Mouse (Mus musculus): ENCODE data around the gene Plac1. TPM values are rescaled to one million over a fixed set of nuclear protein-coding genes. Genes with fewer than 3 reads are reported as not detected.

Plac1 gene
- polyA plus RNA-seq, 1 experiment from 2014 or later = 9.8 TPM

DNA sequence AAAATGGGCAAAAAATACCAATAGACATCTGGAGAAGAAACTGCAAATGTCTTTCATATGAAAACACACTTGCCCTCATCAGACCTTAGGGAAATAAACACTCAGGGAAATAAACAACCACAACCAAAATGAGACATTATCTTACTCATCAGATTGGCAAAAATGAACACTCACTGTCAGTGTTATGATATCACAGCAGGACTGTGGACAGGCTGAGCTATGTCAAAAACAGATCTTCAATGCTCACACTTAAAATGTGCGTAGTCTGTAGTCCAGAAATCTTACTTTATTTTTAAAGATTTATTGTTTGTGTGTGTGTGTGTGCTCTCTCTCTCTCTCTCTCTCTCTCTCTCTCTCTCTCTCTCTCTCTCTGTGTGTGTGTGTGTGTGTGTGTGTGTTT, 51.2 kb downstream of the Plac1 start:
- Histone ChIP-seq H3K9ac (ENCODE audit: low read length) (no peak overlapping the region), H3K27ac (replicated peaks; ENCODE audit: low read depth, low read length) (no peak overlapping the region), H3K4me1 (ENCODE audit: control insufficient read depth, insufficient read depth, low read length) (no peaks in the 10 kb centered on the region), H3K4me2 (ENCODE audit: low read depth, severe bottlenecking) (no peak overlapping the region), H3K27me3 (ENCODE audit: control insufficient read depth, insufficient read depth, low read length) (no peaks in the 10 kb centered on the region), H3K36me3 (ENCODE audit: control insufficient read depth, insufficient read depth, low read length) (no peaks in the 10 kb centered on the region), H3K9me3 (ENCODE audit: control insufficient read depth, low read length) (no peaks in the 10 kb centered on the region), H3K4me3 (ENCODE audit: low read depth, low read length) (no peak overlapping the region)
- DNase-seq (ENCODE audit: low spot score) (no peak), ATAC-seq (ENCODE audit: insufficient number of reproducible peaks, low FRiP score, low TSS enrichment, low read depth) (no peak)
- WGBS = 96% methylated on average over 1 of the region's 1 CpGs

DNA sequence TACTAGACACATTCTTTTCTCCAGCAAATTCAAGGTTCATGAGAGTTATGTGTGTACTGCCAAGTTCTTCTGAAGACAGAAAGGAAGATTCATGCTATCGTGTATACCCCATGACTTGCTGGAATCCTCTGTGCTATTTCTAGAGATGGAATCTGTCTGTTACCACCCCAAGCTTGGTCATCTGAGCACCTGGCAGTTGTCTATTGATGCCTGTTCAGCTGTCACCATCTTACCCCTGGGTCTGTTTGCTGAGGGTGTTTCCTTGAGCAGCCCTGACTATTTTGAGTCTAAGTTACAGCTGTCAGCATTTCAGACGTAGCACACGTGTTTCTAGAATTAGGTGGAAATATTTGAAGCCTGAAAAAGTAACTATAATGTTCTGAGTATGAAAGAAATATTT, 60.1 kb downstream of the Plac1 start:
- WGBS = 86% methylated on average over 3 of the region's 3 CpGs
- no peak for ATAC-seq (ENCODE audit: insufficient number of reproducible peaks, low FRiP score, low TSS enrichment, low read depth)

DNA sequence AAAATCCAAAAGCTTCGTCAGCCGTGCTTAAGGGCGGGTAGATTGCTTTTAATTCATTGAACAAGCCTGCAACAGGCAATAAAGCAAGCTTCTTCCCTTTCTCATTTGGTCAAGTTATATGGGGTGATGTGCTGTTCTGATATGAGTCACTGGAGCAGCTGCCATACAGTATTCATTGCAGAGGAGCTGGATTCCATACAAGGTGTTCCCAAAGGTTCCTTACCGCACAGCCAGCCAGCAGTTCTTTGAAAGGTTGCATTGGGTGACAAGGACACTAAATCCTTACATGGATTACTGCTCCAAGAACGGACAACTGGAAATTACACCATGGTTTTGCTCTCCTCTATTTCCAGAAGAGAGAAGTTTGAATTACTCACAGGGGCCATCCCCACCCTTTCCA, 63.6 kb downstream of the Plac1 start:
- H3K4me2 ChIP-seq (ENCODE audit: low read depth, severe bottlenecking) = no peak overlapping the region
- WGBS = 97% methylated on average over 5 of the region's 5 CpGs
- H3K27me3 ChIP-seq (ENCODE audit: control insufficient read depth, insufficient read depth, low read length) = no peaks in the 10 kb centered on the region
- ATAC-seq (ENCODE audit: insufficient number of reproducible peaks, low FRiP score, low TSS enrichment, low read depth) (no peak), DNase-seq (ENCODE audit: low spot score) (no peak)
- no peaks in the 10 kb centered on the region for H3K9me3 ChIP-seq (ENCODE audit: control insufficient read depth, low read length)
- no peaks in the 10 kb centered on the region for H3K4me1 ChIP-seq (ENCODE audit: control insufficient read depth, insufficient read depth, low read length)
- H3K27ac ChIP-seq (replicated peaks; ENCODE audit: low read depth, low read length) = no peak overlapping the region
- H3K4me3 ChIP-seq (ENCODE audit: low read depth, low read length) = no peak overlapping the region
- no peak overlapping the region for H3K9ac ChIP-seq (ENCODE audit: low read length)
- H3K36me3 ChIP-seq (ENCODE audit: control insufficient read depth, insufficient read depth, low read length) = no peaks in the 10 kb centered on the region

More for the DNA sequence above, 60.1 kb downstream of the Plac1 start:
- DNase-seq (ENCODE audit: low spot score) = no peak
- Histone ChIP-seq H3K27me3 (ENCODE audit: control insufficient read depth, insufficient read depth, low read length) (no peaks in the 10 kb centered on the region), H3K27ac (replicated peaks; ENCODE audit: low read depth, low read length) (no peak overlapping the region), H3K9me3 (ENCODE audit: control insufficient read depth, low read length) (no peaks in the 10 kb centered on the region), H3K4me1 (ENCODE audit: control insufficient read depth, insufficient read depth, low read length) (no peaks in the 10 kb centered on the region), H3K4me2 (ENCODE audit: low read depth, severe bottlenecking) (no peak overlapping the region), H3K4me3 (ENCODE audit: low read depth, low read length) (no peak overlapping the region), H3K9ac (ENCODE audit: low read length) (no peak overlapping the region), H3K36me3 (ENCODE audit: control insufficient read depth, insufficient read depth, low read length) (no peaks in the 10 kb centered on the region)

DNA sequence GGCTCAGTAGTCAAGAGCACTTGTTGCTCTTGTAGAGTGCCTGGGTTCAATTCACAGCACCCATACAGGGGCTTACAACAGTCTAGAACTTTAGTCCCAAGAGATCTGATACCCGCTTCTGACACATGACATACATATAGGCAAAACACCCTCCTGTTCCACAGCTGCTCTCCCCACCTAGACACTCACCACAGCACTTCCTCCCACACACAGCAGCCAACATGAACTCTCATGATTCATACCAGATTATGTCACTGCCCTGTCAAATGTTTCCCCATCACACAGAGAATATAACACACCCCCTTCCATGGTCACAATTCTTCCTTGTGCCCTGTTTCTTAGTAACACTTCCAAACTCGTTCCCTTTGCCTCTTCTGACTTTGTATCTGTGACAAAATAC, 71.3 kb downstream of the Plac1 start:
- no peak overlapping the region for H3K27ac ChIP-seq (replicated peaks; ENCODE audit: low read depth, low read length)
- DNase-seq (ENCODE audit: low spot score) = no peak
- 72% methylated on average over 2 of the region's 2 CpGs for WGBS
- no peaks in the 10 kb centered on the region for H3K36me3 ChIP-seq (ENCODE audit: control insufficient read depth, insufficient read depth, low read length)
- no peak overlapping the region for H3K4me2 ChIP-seq (ENCODE audit: low read depth, severe bottlenecking)
- H3K4me1 ChIP-seq (ENCODE audit: control insufficient read depth, insufficient read depth, low read length) = no peaks in the 10 kb centered on the region
- H3K9ac ChIP-seq (ENCODE audit: low read length) = no peak overlapping the region
- H3K4me3 ChIP-seq (ENCODE audit: low read depth, low read length) = no peak overlapping the region
- ATAC-seq (ENCODE audit: insufficient number of reproducible peaks, low FRiP score, low TSS enrichment, low read depth) = no peak
- no peaks in the 10 kb centered on the region for H3K9me3 ChIP-seq (ENCODE audit: control insufficient read depth, low read length)
- H3K27me3 ChIP-seq (ENCODE audit: control insufficient read depth, insufficient read depth, low read length) = no peaks in the 10 kb centered on the region

DNA sequence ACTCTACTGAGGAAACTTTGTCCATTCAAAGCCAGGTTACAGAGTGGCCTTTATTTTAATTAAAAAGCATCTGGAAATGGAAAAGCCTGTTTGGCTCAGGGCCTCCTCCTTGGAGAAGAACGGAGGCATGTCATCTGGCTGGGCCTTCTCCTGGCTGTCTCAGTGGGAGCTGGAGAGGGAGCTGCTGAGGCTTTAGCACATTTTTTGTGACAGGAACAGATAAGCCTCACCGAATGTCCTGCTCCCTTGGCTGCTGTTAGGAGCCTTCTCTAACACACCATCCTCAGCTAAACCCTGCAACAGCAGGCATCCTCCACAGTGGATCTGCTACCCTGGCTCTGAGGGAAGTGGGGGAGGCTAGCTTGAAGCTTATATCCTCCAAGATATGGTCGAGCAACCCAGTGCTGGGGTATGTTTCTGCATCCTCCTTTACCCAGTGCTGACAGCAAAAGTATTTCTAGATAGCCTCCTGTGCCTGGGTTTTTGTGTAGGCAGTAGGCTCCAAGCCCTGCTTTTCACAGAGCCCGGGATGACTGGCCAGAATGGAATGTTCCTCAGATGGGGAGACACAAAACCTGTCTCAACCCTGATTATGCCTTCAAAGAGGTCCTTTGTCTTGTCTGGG, 72.9 kb downstream of the Plac1 start:
- H3K27ac ChIP-seq (replicated peaks; ENCODE audit: low read depth, low read length) = peak overlapping the region; percentile 59
- DNase-seq (ENCODE audit: low spot score) = peak; percentile 21
- H3K4me2 ChIP-seq (ENCODE audit: low read depth, severe bottlenecking) = no peak overlapping the region
- H3K4me3 ChIP-seq (ENCODE audit: low read depth, low read length) = no peak overlapping the region
- H3K4me1 ChIP-seq (ENCODE audit: control insufficient read depth, insufficient read depth, low read length) = no peaks in the 10 kb centered on the region
- H3K36me3 ChIP-seq (ENCODE audit: control insufficient read depth, insufficient read depth, low read length) = no peaks in the 10 kb centered on the region
- ATAC-seq (ENCODE audit: insufficient number of reproducible peaks, low FRiP score, low TSS enrichment, low read depth) = no peak
- H3K27me3 ChIP-seq (ENCODE audit: control insufficient read depth, insufficient read depth, low read length) = no peaks in the 10 kb centered on the region
- H3K9me3 ChIP-seq (ENCODE audit: control insufficient read depth, low read length) = no peaks in the 10 kb centered on the region
- 62% methylated on average over 4 of the region's 4 CpGs for WGBS
- no peak overlapping the region for H3K9ac ChIP-seq (ENCODE audit: low read length)

DNA sequence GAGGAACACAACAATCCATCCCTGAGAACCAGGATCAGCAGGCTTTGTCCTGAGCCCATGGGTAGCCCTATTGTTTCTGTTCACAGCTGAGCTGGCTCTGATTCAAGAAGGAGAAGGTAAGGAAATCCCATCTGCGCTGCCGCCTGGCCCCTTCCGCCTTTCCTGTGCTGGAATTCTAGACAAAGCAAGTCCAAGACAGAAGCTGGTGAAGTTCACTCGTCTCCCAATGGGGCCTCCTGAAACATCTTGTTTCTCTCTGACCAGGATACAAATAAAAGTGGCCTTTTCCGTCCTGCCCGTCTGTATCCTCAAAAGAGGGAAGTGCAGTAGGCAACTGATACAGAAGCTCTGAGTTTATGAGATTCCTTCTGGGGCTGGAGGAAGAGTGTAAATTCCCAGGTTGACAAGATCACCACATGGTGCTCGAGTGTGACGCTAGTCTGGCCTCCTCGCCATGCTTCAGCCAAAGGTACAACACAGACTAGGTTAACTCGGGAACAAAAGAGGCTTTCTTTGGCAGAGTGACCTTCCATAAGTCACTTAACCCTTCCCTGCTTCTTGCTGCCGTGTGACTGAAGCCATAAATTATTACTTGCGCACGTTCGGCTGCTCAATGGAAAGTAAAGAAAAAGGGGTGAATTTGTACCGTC, 73.5 kb downstream of the Plac1 start:
- Histone ChIP-seq H3K4me1 (ENCODE audit: control insufficient read depth, insufficient read depth, low read length) (peaks cover 5% of the 10 kb centered on the region; the same call in 1 of the 2 replicates), H3K9me3 (ENCODE audit: control insufficient read depth, low read length) (no peaks in the 10 kb centered on the region), H3K4me2 (ENCODE audit: low read depth, severe bottlenecking) (no peak overlapping the region), H3K9ac (ENCODE audit: low read length) (no peak overlapping the region), H3K4me3 (ENCODE audit: low read depth, low read length) (no peak overlapping the region), H3K36me3 (ENCODE audit: control insufficient read depth, insufficient read depth, low read length) (no peaks in the 10 kb centered on the region), H3K27ac (replicated peaks; ENCODE audit: low read depth, low read length) (peak overlapping the region; percentile 24), H3K27me3 (ENCODE audit: control insufficient read depth, insufficient read depth, low read length) (no peaks in the 10 kb centered on the region)
- no peak for ATAC-seq (ENCODE audit: insufficient number of reproducible peaks, low FRiP score, low TSS enrichment, low read depth)
- WGBS = 53% methylated on average over 15 of the region's 15 CpGs
- DNase-seq (ENCODE audit: low spot score) = peak; percentile 29

DNA sequence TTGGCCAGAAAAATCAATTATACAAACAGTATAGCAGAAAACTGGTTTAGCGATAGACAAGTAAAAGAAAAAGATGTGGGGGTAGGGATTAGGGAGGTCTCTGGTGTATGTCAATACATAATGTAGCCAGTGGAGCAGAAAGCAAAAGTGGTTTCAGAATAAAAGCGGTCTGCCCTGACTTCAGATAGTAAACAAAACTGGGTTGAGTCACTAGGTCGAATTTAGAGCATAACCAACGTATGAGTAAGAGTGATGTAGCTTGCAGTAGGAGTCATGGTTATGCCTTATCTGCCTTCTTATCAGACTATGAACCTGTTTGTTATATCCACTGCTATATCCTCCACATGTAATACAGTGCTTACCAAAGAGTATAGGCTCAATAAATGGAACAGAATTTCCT, 77.3 kb downstream of the Plac1 start:
- no peak overlapping the region for H3K4me2 ChIP-seq (ENCODE audit: low read depth, severe bottlenecking)
- H3K27me3 ChIP-seq (ENCODE audit: control insufficient read depth, insufficient read depth, low read length) = no peaks in the 10 kb centered on the region
- H3K9ac ChIP-seq (ENCODE audit: low read length) = no peak overlapping the region
- DNase-seq (ENCODE audit: low spot score) (no peak), ATAC-seq (ENCODE audit: insufficient number of reproducible peaks, low FRiP score, low TSS enrichment, low read depth) (no peak)
- H3K4me3 ChIP-seq (ENCODE audit: low read depth, low read length) = no peak overlapping the region
- no peak overlapping the region for H3K27ac ChIP-seq (replicated peaks; ENCODE audit: low read depth, low read length)
- H3K36me3 ChIP-seq (ENCODE audit: control insufficient read depth, insufficient read depth, low read length) = no peaks in the 10 kb centered on the region
- 69% methylated on average over 4 of the region's 4 CpGs for WGBS
- H3K9me3 ChIP-seq (ENCODE audit: control insufficient read depth, low read length) = no peaks in the 10 kb centered on the region
- H3K4me1 ChIP-seq (ENCODE audit: control insufficient read depth, insufficient read depth, low read length) = peaks cover 5% of the 10 kb centered on the region; the same call in 1 of the 2 replicates

DNA sequence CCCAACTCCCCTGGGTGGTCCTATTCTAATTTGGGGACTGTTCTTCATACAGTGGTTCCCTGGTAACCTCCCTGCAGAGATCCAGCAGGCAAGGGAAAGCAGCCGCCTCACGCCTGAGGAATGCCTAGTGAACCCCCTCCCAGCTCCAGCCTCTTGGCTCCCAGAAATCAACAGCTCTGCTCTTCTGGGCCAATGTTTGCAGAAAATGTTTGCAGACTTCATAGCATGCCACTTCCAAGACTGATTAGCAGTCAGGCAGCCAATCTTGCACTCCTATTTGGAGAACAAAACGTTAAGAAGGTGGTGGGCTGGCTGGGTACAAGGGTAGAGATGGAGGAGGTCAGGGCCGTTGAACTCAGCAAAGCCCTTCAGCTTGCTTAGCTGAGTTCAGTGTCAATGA, 78.3 kb downstream of the Plac1 start:
- Histone ChIP-seq H3K4me3 (ENCODE audit: low read depth, low read length) (no peak overlapping the region), H3K36me3 (ENCODE audit: control insufficient read depth, insufficient read depth, low read length) (no peaks in the 10 kb centered on the region), H3K9me3 (ENCODE audit: control insufficient read depth, low read length) (no peaks in the 10 kb centered on the region), H3K4me1 (ENCODE audit: control insufficient read depth, insufficient read depth, low read length) (peaks cover 5% of the 10 kb centered on the region; the same call in 1 of the 2 replicates), H3K4me2 (ENCODE audit: low read depth, severe bottlenecking) (no peak overlapping the region), H3K27me3 (ENCODE audit: control insufficient read depth, insufficient read depth, low read length) (no peaks in the 10 kb centered on the region), H3K27ac (replicated peaks; ENCODE audit: low read depth, low read length) (peak overlapping the region; percentile 42), H3K9ac (ENCODE audit: low read length) (no peak overlapping the region)
- ATAC-seq (ENCODE audit: insufficient number of reproducible peaks, low FRiP score, low TSS enrichment, low read depth) (no peak), DNase-seq (ENCODE audit: low spot score) (peak; percentile 27)
- WGBS = 36% methylated on average over 4 of the region's 4 CpGs

All from limb, embryonic 11.5 days (tissue).